Mouse (Mus musculus) megakaryocyte, embryonic 14.5 days (primary cell): ENCODE results near the gene Ypel3.

ENCODE experiments used
- FLI1 ChIP-seq: IDR thresholded peaks from 2 replicates; pipeline ENCODE4 v1.6.1; 2012; ENCODE audit warnings: low read length, inconsistent platforms, mixed read lengths
- GATA1 ChIP-seq: IDR thresholded peaks from 3 replicates; pipeline ENCODE4 v1.6.1; 2012; ENCODE audit warnings: mixed read lengths, low read length, inconsistent platforms, borderline replicate concordance

GRCm38 (mm10) chr7:126801057-126801422 is 24.3 kb downstream of the Ypel3 start:
- TF ChIP-seq GATA1 (no peak), FLI1 (no peak)
